Mouse (Mus musculus): Measurements from ENCODE around the gene Notch4. TPM values are rescaled to one million over a fixed set of nuclear protein-coding genes. Genes with fewer than 3 reads are reported as not detected.

Notch4 gene
- polyA plus RNA-seq, 1 experiment from 2014 or later: 15.8 TPM

DNA sequence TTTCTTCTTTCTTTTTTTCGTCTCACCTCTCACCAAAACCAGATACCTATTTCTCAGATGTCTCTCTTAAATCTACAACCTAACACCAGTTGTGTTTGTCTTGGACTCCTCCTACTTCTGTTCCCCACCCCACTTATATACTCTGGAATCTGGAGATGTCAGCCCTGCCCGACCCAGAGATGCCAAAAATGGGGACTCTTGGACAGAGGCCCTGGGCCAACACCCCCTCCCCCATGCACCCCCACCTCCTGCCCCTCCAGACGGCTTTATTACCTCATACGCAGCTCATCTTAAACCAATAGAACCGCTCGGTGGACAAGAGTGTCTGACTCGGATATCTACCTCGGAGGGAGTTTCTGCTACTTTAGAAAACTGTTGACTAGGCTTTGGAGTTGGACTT, 32.0 kb downstream of the Notch4 start:
- no peak for ATAC-seq (ENCODE audit: low FRiP score)
- 81% methylated on average over 8 of the region's 8 CpGs for WGBS
- Histone ChIP-seq H3K9ac (ENCODE audit: low read length) (no peak overlapping the region), H3K4me2 (no peak overlapping the region), H3K27ac (ENCODE audit: low read depth, low read length) (no peak overlapping the region), H3K27me3 (ENCODE audit: control insufficient read depth, insufficient read depth, low read length) (no peaks in the 10 kb centered on the region), H3K9me3 (ENCODE audit: control insufficient read depth, low read length) (no peaks in the 10 kb centered on the region), H3K4me1 (ENCODE audit: control insufficient read depth, insufficient read depth, low read length) (peaks cover 29% of the 10 kb centered on the region), H3K4me3 (ENCODE audit: low read depth, low read length) (no peak overlapping the region), H3K36me3 (ENCODE audit: control insufficient read depth, insufficient read depth, low read length) (peaks cover 12% of the 10 kb centered on the region)
- DNase-seq (ENCODE audit: low spot score, missing footprints): no peak

DNA sequence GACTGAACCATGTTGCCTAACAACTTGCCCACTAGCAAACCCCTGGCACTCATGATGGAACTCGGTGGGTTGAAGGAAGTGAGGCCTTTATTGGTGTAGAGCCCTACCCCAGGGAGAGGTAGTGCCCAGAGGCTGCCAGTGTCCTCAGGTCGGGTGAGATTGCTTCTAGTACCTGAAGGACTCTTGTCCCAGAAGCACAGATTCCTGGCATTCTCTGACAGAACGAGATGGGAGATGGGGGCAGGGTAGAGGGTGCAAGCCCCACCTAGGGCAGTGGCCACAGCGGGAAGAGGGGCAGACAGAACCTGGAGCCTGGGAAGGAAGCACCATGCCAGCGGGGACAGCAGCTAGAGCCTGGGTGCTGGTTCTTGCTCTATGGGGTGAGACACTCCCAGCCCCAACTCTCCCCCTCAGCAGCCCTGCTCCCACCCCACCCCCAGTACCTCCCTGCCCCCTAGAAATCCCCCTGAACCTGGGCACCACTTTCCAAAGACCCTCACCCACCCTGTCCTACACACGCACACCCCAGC, 33.6 kb downstream of the Notch4 start, which contains the start of gene Ager:
TSS of gene Ager (plus strand) at position 297 of the 530 bp plus-strand sequence.
- H3K36me3 ChIP-seq (ENCODE audit: control insufficient read depth, insufficient read depth, low read length): peaks cover 12% of the 10 kb centered on the region

DNA sequence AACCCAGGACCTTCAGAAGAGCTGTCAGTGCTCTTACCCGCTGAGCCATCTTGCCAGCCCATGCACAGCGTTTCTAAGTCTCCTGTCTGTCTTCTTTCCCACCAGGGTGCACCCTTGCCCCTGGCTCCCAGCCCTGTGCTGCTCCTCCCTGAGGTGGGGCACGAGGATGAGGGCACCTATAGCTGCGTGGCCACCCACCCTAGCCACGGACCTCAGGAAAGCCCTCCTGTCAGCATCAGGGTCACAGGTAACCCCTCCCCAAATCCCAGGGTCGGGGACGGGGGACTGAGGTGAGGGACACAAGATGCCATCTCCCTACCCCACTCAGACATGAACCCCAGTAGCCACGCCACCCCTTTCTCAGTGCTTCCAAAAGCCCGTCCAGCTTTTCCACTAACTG, 35.8 kb downstream of the Notch4 start:
- WGBS: 74% methylated on average over 9 of the region's 9 CpGs
- ATAC-seq (ENCODE audit: low FRiP score): no peak

More for the DNA sequence above, 33.6 kb downstream of the Notch4 start, which contains the start of gene Ager:
- H3K27ac ChIP-seq (ENCODE audit: low read depth, low read length): no peak within 1 kb of the TSS
- ATAC-seq (ENCODE audit: low FRiP score): no peak
- 21% methylated on average over 6 of the region's 6 CpGs for WGBS
- H3K4me1 ChIP-seq (ENCODE audit: control insufficient read depth, insufficient read depth, low read length): peaks cover 30% of the 10 kb centered on the region
- H3K27me3 ChIP-seq (ENCODE audit: control insufficient read depth, insufficient read depth, low read length): no peaks in the 10 kb centered on the region
- H3K4me3 ChIP-seq (ENCODE audit: low read depth, low read length): no peak within 1 kb of the TSS
- DNase-seq (ENCODE audit: low spot score, missing footprints): peak; percentile 78
- H3K4me2 ChIP-seq: no peak within 1 kb of the TSS
- H3K9me3 ChIP-seq (ENCODE audit: control insufficient read depth, low read length): no peaks in the 10 kb centered on the region
- no peak within 1 kb of the TSS for H3K9ac ChIP-seq (ENCODE audit: low read length)

DNA sequence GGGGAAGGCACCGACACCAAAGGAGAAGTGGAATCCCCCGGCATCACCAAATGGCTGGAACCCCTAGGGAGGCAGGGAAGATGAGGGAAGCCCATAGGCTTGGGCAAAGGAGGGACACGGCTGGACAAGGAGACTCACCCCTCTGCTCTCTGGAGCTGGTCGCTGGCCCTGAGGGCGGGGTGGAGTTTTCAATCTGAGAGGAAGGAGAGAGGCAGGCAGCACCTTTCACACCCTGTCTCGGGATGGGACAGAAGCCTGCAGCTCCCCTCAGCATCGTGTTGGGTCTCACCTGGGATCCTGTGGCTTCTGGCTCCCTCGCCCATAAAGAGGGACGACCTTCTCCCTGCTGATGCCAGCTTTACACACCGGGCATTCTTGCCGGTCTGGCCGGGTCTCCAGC, 37.7 kb downstream of the Notch4 start:
- peak overlapping the region; percentile 91 for H3K4me2 ChIP-seq
- no peak overlapping the region for H3K27ac ChIP-seq (ENCODE audit: low read depth, low read length)
- H3K9me3 ChIP-seq (ENCODE audit: control insufficient read depth, low read length): no peaks in the 10 kb centered on the region
- H3K4me3 ChIP-seq (ENCODE audit: low read depth, low read length): no peak overlapping the region
- peaks cover 7% of the 10 kb centered on the region for H3K36me3 ChIP-seq (ENCODE audit: control insufficient read depth, insufficient read depth, low read length)
- no peak overlapping the region for H3K9ac ChIP-seq (ENCODE audit: low read length)
- DNase-seq (ENCODE audit: low spot score, missing footprints) (no peak), ATAC-seq (ENCODE audit: low FRiP score) (no peak)
- peaks cover 25% of the 10 kb centered on the region for H3K4me1 ChIP-seq (ENCODE audit: control insufficient read depth, insufficient read depth, low read length)
- H3K27me3 ChIP-seq (ENCODE audit: control insufficient read depth, insufficient read depth, low read length): no peaks in the 10 kb centered on the region
- WGBS: 92% methylated on average over 12 of the region's 12 CpGs

More for the DNA sequence above, 35.8 kb downstream of the Notch4 start:
- H3K27ac ChIP-seq (ENCODE audit: low read depth, low read length): no peak overlapping the region
- H3K36me3 ChIP-seq (ENCODE audit: control insufficient read depth, insufficient read depth, low read length): peaks cover 10% of the 10 kb centered on the region
- no peaks in the 10 kb centered on the region for H3K27me3 ChIP-seq (ENCODE audit: control insufficient read depth, insufficient read depth, low read length)
- no peak overlapping the region for H3K4me2 ChIP-seq
- no peaks in the 10 kb centered on the region for H3K9me3 ChIP-seq (ENCODE audit: control insufficient read depth, low read length)
- no peak overlapping the region for H3K9ac ChIP-seq (ENCODE audit: low read length)
- DNase-seq (ENCODE audit: low spot score, missing footprints): peak; percentile 10
- peaks cover 22% of the 10 kb centered on the region for H3K4me1 ChIP-seq (ENCODE audit: control insufficient read depth, insufficient read depth, low read length)
- H3K4me3 ChIP-seq (ENCODE audit: low read depth, low read length): no peak overlapping the region

DNA sequence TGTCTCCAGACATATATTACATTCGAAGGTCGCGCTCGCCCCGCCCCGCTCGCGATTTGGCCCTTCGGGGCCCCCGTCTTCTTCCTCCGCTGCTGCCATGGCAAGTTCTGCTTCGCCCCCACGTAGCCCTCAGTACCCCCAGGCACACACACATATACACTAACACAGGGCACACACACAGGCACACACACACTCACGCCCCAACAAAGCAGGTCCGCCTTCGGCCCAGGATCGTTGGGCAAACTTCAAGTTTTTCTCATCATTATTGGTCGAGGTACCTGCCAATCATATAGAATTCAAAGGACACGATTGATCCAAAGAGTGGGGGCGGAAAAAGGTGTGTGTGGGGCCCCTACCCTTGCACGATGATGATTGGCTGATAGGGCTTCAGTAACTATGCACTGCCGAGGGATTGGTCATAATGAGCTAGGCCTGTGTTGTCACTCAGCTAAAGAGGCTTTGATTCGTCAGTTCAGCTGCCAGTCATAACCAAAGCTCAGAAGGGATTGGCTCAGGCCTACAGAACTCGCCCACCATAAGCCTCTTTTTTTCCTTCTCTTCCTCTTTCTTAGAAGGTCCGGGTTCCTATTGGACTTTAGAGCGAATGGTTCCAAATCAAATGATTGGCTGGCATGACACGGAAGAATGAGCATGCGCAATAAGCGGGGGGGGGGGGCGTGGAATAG, 39.5 kb downstream of the Notch4 start, which contains the start of gene Rnf5:
TSS of gene Rnf5 (minus strand) at position 316 of the 686 bp plus-strand sequence.
- Histone ChIP-seq H3K4me1 (ENCODE audit: control insufficient read depth, insufficient read depth, low read length) (peaks cover 26% of the 10 kb centered on the region), H3K27ac (ENCODE audit: low read depth, low read length) (peak within 1 kb of the TSS; percentile 88), H3K27me3 (ENCODE audit: control insufficient read depth, insufficient read depth, low read length) (no peaks in the 10 kb centered on the region), H3K4me3 (ENCODE audit: low read depth, low read length) (peak within 1 kb of the TSS; percentile 99), H3K9me3 (ENCODE audit: control insufficient read depth, low read length) (no peaks in the 10 kb centered on the region), H3K9ac (ENCODE audit: low read length) (peak within 1 kb of the TSS; percentile 96), H3K4me2 (peak within 1 kb of the TSS; percentile 97), H3K36me3 (ENCODE audit: control insufficient read depth, insufficient read depth, low read length) (peaks cover 7% of the 10 kb centered on the region)
- WGBS: under 1% methylated on average over 28 of the region's 30 CpGs
- DNase-seq (ENCODE audit: low spot score, missing footprints): peak; percentile 99
- ATAC-seq (ENCODE audit: low FRiP score): peak; percentile 94

DNA sequence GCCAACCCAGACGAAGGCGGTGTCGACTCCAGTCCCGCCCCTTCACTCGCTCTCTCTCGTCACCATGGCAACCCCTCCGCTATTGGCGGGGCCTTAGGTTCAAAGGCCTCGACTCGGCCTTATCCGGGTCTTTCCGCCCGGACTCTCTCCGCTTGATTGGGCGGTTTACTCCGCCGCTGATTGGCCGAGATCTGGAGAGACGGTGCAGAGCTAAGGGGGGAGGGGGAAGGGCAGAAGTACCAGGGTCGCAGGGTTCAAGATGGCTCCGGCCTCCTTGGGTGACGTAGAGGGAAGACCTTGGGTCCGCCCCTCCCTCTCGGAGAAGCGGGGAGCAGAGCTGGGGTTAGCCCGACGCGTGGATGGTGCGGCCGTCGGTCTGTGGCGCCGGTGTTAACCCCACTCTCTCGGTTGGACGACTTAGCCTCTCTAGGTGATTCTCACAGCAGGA, 40.0 kb downstream of the Notch4 start, which contains the start of gene Agpat1:
TSS of gene Agpat1 (plus strand) at position 202 of the 448 bp plus-strand sequence.
- peak; percentile 89 for ATAC-seq (ENCODE audit: low FRiP score)

DNA sequence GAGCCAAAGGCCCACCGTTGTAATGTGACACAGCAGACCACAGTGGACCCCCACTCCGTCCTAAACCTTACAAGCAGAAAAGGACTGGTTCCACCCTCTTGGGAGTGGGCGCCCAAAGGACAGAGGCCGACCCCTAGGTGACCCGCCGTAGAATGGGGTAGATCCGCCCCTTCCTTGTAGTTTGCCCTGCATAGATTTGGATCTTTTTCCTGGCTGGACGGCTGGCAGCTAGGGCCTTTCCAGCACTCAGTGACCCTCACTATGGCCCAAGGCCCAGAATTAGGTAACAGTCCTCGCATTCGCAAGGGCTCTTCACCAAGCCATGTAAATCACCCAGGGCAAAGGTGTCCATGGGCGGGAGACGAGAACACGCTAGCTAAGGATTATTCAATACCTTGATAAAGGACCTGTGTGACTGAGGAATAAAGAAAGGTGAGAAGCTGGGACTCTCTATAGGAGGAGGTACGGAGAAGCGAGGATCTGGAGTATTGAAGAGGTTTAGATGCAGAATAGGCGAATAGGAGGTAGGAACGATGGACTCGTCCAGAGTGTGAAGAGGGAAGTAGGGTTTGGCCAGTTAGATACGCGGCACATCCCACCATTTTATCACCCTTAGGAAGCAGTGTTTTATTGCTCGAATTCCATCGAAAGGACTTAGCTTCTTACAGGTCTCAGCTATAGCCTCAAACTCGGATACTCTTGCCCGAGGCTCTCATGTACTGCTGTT, 40.6 kb downstream of the Notch4 start:
- H3K27me3 ChIP-seq (ENCODE audit: control insufficient read depth, insufficient read depth, low read length): no peaks in the 10 kb centered on the region
- H3K4me3 ChIP-seq (ENCODE audit: low read depth, low read length): peak overlapping the region; percentile 99
- no peak for DNase-seq (ENCODE audit: low spot score, missing footprints)
- no peak for ATAC-seq (ENCODE audit: low FRiP score)
- peak overlapping the region; percentile 96 for H3K9ac ChIP-seq (ENCODE audit: low read length)
- H3K4me2 ChIP-seq: peak overlapping the region; percentile 97
- peaks cover 7% of the 10 kb centered on the region for H3K36me3 ChIP-seq (ENCODE audit: control insufficient read depth, insufficient read depth, low read length)
- WGBS: 17% methylated on average over 24 of the region's 24 CpGs
- peaks cover 26% of the 10 kb centered on the region for H3K4me1 ChIP-seq (ENCODE audit: control insufficient read depth, insufficient read depth, low read length)
- H3K9me3 ChIP-seq (ENCODE audit: control insufficient read depth, low read length): no peaks in the 10 kb centered on the region
- H3K27ac ChIP-seq (ENCODE audit: low read depth, low read length): peak overlapping the region; percentile 88

More for the DNA sequence above, 40.0 kb downstream of the Notch4 start, which contains the start of gene Agpat1:
- Histone ChIP-seq H3K9ac (ENCODE audit: low read length) (peak within 1 kb of the TSS; percentile 96), H3K4me2 (peak within 1 kb of the TSS; percentile 97), H3K27ac (ENCODE audit: low read depth, low read length) (peak within 1 kb of the TSS; percentile 88), H3K27me3 (ENCODE audit: control insufficient read depth, insufficient read depth, low read length) (no peaks in the 10 kb centered on the region), H3K36me3 (ENCODE audit: control insufficient read depth, insufficient read depth, low read length) (peaks cover 7% of the 10 kb centered on the region), H3K4me3 (ENCODE audit: low read depth, low read length) (peak within 1 kb of the TSS; percentile 99), H3K4me1 (ENCODE audit: control insufficient read depth, insufficient read depth, low read length) (peaks cover 26% of the 10 kb centered on the region), H3K9me3 (ENCODE audit: control insufficient read depth, low read length) (no peaks in the 10 kb centered on the region)
- DNase-seq (ENCODE audit: low spot score, missing footprints): peak; percentile 100
- WGBS: under 1% methylated on average over 33 of the region's 35 CpGs

DNA sequence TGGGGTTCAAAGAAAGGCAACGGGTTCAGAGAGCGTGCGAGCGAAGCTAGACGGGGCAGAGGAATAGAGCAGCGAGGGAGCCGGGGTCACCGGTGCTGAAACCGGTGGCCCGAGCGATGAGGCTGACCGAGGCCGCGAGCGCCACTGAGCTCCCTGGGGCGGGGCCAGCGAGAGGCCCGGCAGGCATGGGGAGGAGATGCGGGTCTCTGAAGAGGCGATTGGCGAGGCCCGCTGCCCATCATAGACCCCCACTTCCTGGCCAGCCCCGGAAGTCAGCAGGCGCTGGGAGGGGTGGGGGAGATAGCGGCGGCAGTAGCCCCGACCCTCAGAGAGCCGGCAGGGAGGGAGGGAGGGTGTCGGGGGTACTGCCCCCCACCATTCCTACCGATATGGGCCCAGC, 41.5 kb downstream of the Notch4 start:
- under 1% methylated on average over 29 of the region's 30 CpGs for WGBS

More for the DNA sequence above, 41.5 kb downstream of the Notch4 start:
- H3K4me3 ChIP-seq (ENCODE audit: low read depth, low read length): peak overlapping the region; percentile 99
- DNase-seq (ENCODE audit: low spot score, missing footprints) (peak; percentile 99), ATAC-seq (ENCODE audit: low FRiP score) (peak; percentile 51)
- peaks cover 3% of the 10 kb centered on the region for H3K36me3 ChIP-seq (ENCODE audit: control insufficient read depth, insufficient read depth, low read length)
- no peaks in the 10 kb centered on the region for H3K27me3 ChIP-seq (ENCODE audit: control insufficient read depth, insufficient read depth, low read length)
- H3K4me2 ChIP-seq: peak overlapping the region; percentile 97
- H3K27ac ChIP-seq (ENCODE audit: low read depth, low read length): peak overlapping the region; percentile 88
- peaks cover 26% of the 10 kb centered on the region for H3K4me1 ChIP-seq (ENCODE audit: control insufficient read depth, insufficient read depth, low read length)
- H3K9me3 ChIP-seq (ENCODE audit: control insufficient read depth, low read length): no peaks in the 10 kb centered on the region
- H3K9ac ChIP-seq (ENCODE audit: low read length): peak overlapping the region; percentile 96

All from midbrain, embryonic 11.5 days (tissue).